Mouse (Mus musculus): Measurements from ENCODE around the gene Lamc1. TPM values are rescaled to one million over a fixed set of nuclear protein-coding genes. Genes with fewer than 3 reads are reported as not detected.

The Lamc1 gene
- polyA plus RNA-seq, 1 experiment = 15.5 TPM

- H3K4me3 ChIP-seq (ENCODE audit: insufficient read depth, low read length) = no peak overlapping the region
Observed at GRCm38 (mm10) chr1:153241346-153241745, 91.2 kb downstream of the Lamc1 start.

GRCm38 (mm10) chr1:153235576-153235975, 97.0 kb downstream of the Lamc1 start:
- Histone ChIP-seq H3K4me1 (ENCODE audit: control insufficient read depth, insufficient read depth, low read length) (no peaks in the 10 kb centered on the region), H3K4me3 (ENCODE audit: insufficient read depth, low read length) (no peak overlapping the region), H3K27ac (ENCODE audit: insufficient read depth, low read depth, low read length) (no peak overlapping the region)
- TF ChIP-seq CTCF (IDR thresholded peaks at IDR 0.05; ENCODE audit: low read depth, low read length) (no peak), POLR2A (IDR thresholded peaks at IDR 0.05; ENCODE audit: borderline replicate concordance, low read depth, low read length) (no peak)

More at GRCm38 (mm10) chr1:153241346-153241745, 91.2 kb downstream of the Lamc1 start:
- Histone ChIP-seq H3K27ac (ENCODE audit: insufficient read depth, low read depth, low read length) (no peak overlapping the region), H3K4me1 (ENCODE audit: control insufficient read depth, insufficient read depth, low read length) (no peaks in the 10 kb centered on the region)
- TF ChIP-seq POLR2A (IDR thresholded peaks at IDR 0.05; ENCODE audit: borderline replicate concordance, low read depth, low read length) (no peak), CTCF (IDR thresholded peaks at IDR 0.05; ENCODE audit: low read depth, low read length) (no peak)

GRCm38 (mm10) chr1:153231681-153232080, 100.9 kb downstream of the Lamc1 start:
- H3K4me1 ChIP-seq (ENCODE audit: control insufficient read depth, insufficient read depth, low read length) = no peaks in the 10 kb centered on the region
- H3K27ac ChIP-seq (ENCODE audit: insufficient read depth, low read depth, low read length) = no peak overlapping the region
- TF ChIP-seq POLR2A (IDR thresholded peaks at IDR 0.05; ENCODE audit: borderline replicate concordance, low read depth, low read length) = no peak
- TF ChIP-seq CTCF (IDR thresholded peaks at IDR 0.05; ENCODE audit: low read depth, low read length) = no peak
- no peak overlapping the region for H3K4me3 ChIP-seq (ENCODE audit: insufficient read depth, low read length)

DNA sequence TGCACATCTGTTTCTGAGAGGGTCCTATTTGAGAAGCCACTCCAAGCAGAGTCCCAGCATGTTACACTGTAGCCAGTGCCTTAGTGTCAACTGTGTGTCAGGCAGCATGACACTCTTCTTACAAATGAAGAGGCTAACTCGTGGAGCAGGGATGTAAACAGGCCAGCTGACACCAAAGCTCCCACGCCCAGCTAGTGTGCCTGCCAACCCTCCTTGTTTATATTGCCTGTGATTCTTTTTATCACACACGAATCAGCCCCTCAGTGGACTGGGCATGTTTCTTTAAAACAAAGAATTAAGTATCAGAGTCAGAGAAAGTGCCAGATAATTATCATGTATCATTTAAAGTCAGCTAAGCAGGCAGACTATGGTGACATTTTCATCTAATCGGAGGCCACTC, 104.7 kb downstream of the Lamc1 start:
- Histone ChIP-seq H3K27ac (ENCODE audit: insufficient read depth, low read depth, low read length) (no peak overlapping the region), H3K4me1 (ENCODE audit: control insufficient read depth, insufficient read depth, low read length) (no peaks in the 10 kb centered on the region), H3K4me3 (ENCODE audit: insufficient read depth, low read length) (no peak overlapping the region)
- TF ChIP-seq CTCF (IDR thresholded peaks at IDR 0.05; ENCODE audit: low read depth, low read length) = no peak

- H3K4me1 ChIP-seq (ENCODE audit: control insufficient read depth, insufficient read depth, low read length) = no peaks in the 10 kb centered on the region
- TF ChIP-seq CTCF (IDR thresholded peaks at IDR 0.05; ENCODE audit: low read depth, low read length) (no peak), POLR2A (IDR thresholded peaks at IDR 0.05; ENCODE audit: borderline replicate concordance, low read depth, low read length) (no peak)
- no peak overlapping the region for H3K27ac ChIP-seq (ENCODE audit: insufficient read depth, low read depth, low read length)
- no peak overlapping the region for H3K4me3 ChIP-seq (ENCODE audit: insufficient read depth, low read length)
Observed at GRCm38 (mm10) chr1:153227096-153227495, 105.5 kb downstream of the Lamc1 start.

- H3K4me1 ChIP-seq (ENCODE audit: control insufficient read depth, insufficient read depth, low read length) = no peaks in the 10 kb centered on the region
- TF ChIP-seq CTCF (IDR thresholded peaks at IDR 0.05; ENCODE audit: low read depth, low read length) = no peak
- TF ChIP-seq POLR2A (IDR thresholded peaks at IDR 0.05; ENCODE audit: borderline replicate concordance, low read depth, low read length) = no peak
- H3K27ac ChIP-seq (ENCODE audit: insufficient read depth, low read depth, low read length) = no peak overlapping the region
- H3K4me3 ChIP-seq (ENCODE audit: insufficient read depth, low read length) = no peak overlapping the region
Observed at GRCm38 (mm10) chr1:153225786-153226725, 106.5 kb downstream of the Lamc1 start.

DNA sequence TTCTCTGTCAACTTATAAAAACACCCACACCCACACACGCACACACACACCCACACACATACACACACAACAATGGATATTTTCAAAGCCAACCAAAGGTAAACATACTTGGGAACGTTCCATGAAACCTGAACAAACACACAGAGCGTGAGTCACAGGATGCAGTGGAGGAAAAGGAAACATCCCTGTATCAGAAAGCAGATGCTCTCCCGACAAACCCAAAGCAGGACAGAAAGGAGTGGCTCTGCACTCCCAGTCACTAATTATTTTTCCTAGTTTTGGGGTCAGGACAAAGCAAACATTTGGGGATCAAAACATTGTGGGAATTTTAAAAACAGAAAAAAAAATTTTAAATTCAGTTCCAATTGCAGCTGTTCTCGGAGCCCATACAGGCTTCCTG, 108.3 kb downstream of the Lamc1 start:
- H3K4me1 ChIP-seq (ENCODE audit: control insufficient read depth, insufficient read depth, low read length) = no peaks in the 10 kb centered on the region
- TF ChIP-seq POLR2A (IDR thresholded peaks at IDR 0.05; ENCODE audit: borderline replicate concordance, low read depth, low read length) (no peak), CTCF (IDR thresholded peaks at IDR 0.05; ENCODE audit: low read depth, low read length) (no peak)
- no peak overlapping the region for H3K27ac ChIP-seq (ENCODE audit: insufficient read depth, low read depth, low read length)
- no peak overlapping the region for H3K4me3 ChIP-seq (ENCODE audit: insufficient read depth, low read length)

GRCm38 (mm10) chr1:153219376-153219775, 113.2 kb downstream of the Lamc1 start:
- Histone ChIP-seq H3K27ac (ENCODE audit: insufficient read depth, low read depth, low read length) (no peak overlapping the region), H3K4me1 (ENCODE audit: control insufficient read depth, insufficient read depth, low read length) (no peaks in the 10 kb centered on the region), H3K4me3 (ENCODE audit: insufficient read depth, low read length) (no peak overlapping the region)
- TF ChIP-seq CTCF (IDR thresholded peaks at IDR 0.05; ENCODE audit: low read depth, low read length) (no peak), POLR2A (IDR thresholded peaks at IDR 0.05; ENCODE audit: borderline replicate concordance, low read depth, low read length) (no peak)

- Histone ChIP-seq H3K4me3 (ENCODE audit: insufficient read depth, low read length) (no peak overlapping the region), H3K27ac (ENCODE audit: insufficient read depth, low read depth, low read length) (no peak overlapping the region), H3K4me1 (ENCODE audit: control insufficient read depth, insufficient read depth, low read length) (no peaks in the 10 kb centered on the region)
- TF ChIP-seq CTCF (IDR thresholded peaks at IDR 0.05; ENCODE audit: low read depth, low read length) = no peak
- no peak for TF ChIP-seq POLR2A (IDR thresholded peaks at IDR 0.05; ENCODE audit: borderline replicate concordance, low read depth, low read length)
Observed at GRCm38 (mm10) chr1:153216516-153216915, 116.1 kb downstream of the Lamc1 start.

DNA sequence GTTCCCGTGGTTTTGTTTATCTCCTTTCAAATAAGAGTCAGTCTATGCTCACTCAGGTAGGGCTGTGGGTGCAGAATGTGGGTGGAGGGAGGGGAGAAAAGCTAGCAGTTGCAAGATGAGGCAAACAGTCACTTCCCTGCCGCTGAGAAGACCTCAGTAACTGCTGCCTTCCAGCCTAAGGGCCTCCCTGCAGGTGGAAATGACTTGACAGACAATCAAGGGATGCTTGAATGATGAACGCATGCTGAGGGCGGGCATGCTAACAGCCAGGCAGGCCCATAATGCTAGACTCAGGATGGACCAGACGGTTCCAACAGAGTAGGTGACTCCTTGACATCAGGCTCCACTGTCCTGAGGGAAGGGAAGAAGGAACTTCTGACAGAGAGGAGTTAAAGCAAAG, 116.9 kb downstream of the Lamc1 start:
- Histone ChIP-seq H3K4me1 (ENCODE audit: control insufficient read depth, insufficient read depth, low read length) (no peaks in the 10 kb centered on the region), H3K4me3 (ENCODE audit: insufficient read depth, low read length) (no peak overlapping the region)
- TF ChIP-seq POLR2A (IDR thresholded peaks at IDR 0.05; ENCODE audit: borderline replicate concordance, low read depth, low read length) = no peak
- TF ChIP-seq CTCF (IDR thresholded peaks at IDR 0.05; ENCODE audit: low read depth, low read length) = no peak

More for the DNA sequence above, 116.9 kb downstream of the Lamc1 start:
- no peak overlapping the region for H3K27ac ChIP-seq (ENCODE audit: insufficient read depth, low read depth, low read length)

Data from bone marrow macrophage, adult 2 months (primary cell).